Mouse (Mus musculus) embryo, embryonic 11.5 days (tissue): ENCODE data around the gene Minpp1.
"Not testable (repeated sequence)": the region's sequence is repeated elsewhere in the genome, so short reads cannot be mapped to it uniquely, and the experiment has no call there.

Experiments
- DNase-seq: peaks from one replicate; pipeline ENCODE4 v3.0.0-alpha.2; 2012; ENCODE audit warnings: low read depth, low spot score

Minpp1 gene

GRCm38 (mm10) chr19:32485681-32486105 lies at the start of gene Minpp1:
Minpp1 (plus strand) TSS chr19:32485769.
- DNase-seq, result peak; percentile 71

- DNase-seq, result no peak
These were observed 46.2 kb upstream of the Minpp1 start for GRCm38 (mm10) chr19:32439356-32439755.

- no peak for DNase-seq
These were observed 44.0 kb upstream of the Minpp1 start for GRCm38 (mm10) chr19:32441568-32441967.

DNA sequence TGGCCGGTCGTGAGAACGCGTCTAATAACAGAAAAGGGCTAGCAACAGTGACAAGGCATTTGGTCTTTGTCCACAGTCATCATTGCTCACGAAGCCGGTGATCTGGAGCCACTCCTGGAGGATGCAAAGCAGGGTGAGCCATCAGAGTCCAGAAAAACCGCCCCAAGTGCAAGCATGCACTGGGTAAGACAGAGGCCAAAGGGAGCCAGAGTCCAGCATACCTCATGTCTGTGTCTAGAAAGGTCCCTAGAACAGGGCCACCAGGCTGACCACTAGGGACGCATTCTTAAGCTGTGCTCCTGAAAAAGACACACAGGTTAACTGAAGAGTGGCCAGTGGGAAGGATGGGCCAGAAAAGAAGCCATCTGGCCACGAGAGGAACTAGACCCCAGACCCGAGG lies 36.6 kb upstream of the Minpp1 start:
- no peak for DNase-seq

GRCm38 (mm10) chr19:32452231-32452630 lies 33.3 kb upstream of the Minpp1 start:
- no peak for DNase-seq

- no peak for DNase-seq
These were observed 28.8 kb upstream of the Minpp1 start for GRCm38 (mm10) chr19:32456744-32457143.

DNA sequence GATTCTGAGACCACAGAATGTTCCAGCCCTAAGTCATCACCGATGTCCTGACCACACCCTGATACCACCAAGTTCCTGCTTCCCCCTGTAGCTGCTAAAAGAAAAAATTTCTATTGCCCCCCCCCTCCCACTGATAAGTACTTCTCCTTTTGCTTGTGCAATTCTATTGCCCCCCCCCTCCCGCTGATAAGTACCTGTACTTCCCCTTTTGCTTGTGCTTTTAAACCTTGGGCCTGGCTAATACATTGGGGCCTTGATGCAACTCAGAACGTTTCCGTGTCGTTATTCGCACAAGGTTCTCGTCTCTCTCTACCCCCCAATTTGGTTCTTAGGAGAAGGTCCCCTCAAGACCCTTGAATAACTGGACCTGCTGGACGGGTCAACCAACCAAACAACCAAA lies 27.9 kb upstream of the Minpp1 start:
- DNase-seq, result not testable (repeated sequence)

GRCm38 (mm10) chr19:32463037-32463436 lies 22.5 kb upstream of the Minpp1 start:
- DNase-seq, result no peak

DNA sequence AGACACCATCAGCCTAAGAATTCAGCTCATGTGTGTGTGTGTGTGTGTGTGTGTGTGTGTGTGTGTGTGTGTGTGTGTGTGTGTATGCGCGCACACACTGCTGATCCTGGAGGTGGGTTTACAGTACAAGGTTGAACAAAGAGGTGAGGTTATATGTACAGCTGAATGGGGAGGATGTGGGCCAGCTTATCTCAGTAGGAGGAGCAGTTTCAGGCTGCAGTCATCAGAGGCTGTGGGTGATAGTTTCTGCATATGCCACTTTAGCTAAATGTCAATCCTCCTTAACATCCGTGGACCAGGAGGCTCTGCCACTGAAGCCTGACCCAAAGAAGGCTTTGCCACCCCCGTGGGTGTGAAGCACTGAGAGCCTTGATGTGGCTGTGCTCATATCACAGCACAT lies 20.3 kb upstream of the Minpp1 start:
- DNase-seq, result no peak

DNA sequence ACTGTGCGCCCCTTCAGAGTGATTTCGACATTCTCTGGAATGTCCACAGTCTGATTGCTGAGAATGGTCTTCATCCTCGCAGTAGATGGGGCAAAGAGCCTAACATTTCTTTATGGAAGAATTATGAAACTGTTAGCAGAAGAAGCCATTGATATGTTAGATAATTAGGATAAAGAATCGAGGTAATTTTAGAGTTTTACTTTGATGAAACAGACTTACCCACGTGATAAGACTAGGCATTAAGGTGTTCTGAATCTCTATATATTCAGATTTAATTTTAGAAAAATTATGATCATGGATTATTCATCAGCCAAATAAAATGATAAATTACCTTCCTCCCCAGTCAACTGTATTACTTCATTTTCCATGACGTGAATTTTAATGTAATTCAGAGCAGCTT lies 19.1 kb upstream of the Minpp1 start, which contains the start of gene Rpl9-ps6:
Gene Rpl9-ps6 (minus strand): TSS at position 101 of the 400 bp plus-strand sequence.
- DNase-seq, result no peak

DNA sequence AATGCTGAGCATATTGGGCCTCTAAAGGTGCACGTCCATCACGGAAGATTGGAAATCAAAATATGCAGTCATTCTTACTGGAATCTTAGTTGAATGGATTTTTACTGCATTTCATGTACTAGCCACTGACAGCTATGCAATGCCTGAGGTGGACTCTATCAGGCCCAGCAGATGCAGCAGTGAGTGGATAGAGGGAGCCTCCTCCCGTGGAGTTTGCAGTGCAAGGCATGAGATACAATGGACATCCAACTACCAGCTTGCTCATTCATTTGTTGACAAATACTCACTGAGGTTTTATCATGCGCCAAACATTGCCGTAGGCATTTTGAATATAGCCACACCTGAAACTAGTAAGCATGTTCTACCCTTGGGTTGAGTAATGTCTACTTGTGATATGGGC lies 18.2 kb upstream of the Minpp1 start:
- DNase-seq, result no peak

GRCm38 (mm10) chr19:32470059-32470497 lies 15.5 kb upstream of the Minpp1 start:
- DNase-seq, result peak; percentile 46

DNA sequence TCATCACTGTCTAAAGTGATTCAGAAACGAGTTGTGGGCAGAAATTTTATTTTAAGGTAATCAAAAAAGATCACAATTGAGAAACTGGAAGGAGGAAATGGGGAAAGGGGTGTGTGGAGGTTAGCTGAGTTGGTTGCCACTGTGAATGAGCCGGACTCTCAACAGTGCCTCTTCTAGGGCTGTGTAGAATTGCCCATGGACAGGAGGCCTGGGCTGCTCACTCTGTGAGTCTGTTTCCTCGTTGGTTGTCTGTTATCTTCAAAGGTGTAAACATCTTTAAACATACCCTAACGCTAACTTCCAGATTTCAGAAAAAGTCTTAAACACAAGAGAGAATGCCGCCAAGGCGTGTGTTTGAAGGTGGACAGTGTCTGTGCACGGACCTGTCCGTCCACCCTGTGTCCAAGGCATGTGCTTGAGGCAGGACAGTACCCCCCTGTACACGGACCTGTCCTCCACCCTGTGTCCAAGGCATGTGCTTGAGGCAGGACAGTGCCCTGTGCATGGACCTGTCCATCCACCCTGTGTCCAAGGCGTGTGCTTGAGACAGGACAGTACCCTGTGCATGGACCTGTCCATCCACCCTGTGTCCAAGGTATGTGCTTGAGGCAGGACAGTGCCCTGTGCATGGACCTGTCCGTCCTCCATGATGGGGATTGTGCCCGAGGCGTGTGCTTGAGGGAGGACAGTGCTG lies 14.9 kb upstream of the Minpp1 start:
- no peak for DNase-seq

- DNase-seq, result no peak
These were observed 9.4 kb upstream of the Minpp1 start for GRCm38 (mm10) chr19:32476016-32476711.

DNA sequence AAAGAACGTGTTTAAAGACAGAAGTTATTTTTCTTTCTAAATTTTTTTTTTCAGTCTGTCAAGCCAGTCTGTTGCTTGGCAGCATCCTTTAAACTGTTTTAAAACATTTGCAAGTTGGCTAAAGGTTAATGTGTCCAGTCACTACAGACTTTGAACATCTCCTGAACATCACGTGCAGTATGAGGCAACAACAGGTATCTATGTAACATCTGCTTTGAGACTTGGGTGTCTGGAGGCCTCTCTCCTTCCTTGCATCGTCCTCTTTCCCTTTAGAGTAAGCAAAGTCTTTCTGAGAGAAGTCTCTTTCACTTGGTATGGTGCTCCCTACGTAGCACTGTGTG lies 8.9 kb upstream of the Minpp1 start:
- no peak for DNase-seq

- no peak for DNase-seq
These were observed 5.3 kb upstream of the Minpp1 start for GRCm38 (mm10) chr19:32480255-32480654.

DNA sequence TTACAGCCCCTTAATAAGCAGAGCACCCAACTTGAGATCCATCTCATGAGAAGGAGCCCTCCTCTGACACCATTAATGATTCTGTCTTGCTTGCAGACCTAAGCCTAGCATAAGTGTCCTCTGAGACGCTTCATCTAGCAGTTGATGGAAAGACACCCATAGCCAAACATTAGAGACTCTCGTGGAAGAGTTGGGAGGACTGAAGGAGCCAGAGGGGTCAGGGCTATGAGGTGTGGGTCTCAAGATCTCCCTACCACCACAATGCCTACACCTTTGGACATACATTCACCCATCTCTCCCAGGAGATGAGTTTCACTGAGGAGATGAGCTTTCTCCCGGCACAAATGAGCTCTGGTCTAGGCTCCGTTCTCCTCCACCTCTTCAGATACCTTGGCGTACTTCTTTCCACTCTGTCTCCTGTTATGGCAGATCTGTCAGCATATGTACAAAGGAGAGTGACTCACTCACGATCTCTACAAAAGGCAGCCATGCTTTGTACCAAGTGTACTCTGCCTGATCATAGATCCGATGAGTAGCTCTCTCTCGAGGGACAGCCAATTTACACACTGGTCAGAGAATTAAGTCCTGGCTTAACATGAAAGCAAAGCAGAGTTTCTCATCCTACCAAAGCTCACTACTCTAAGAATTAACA lies 4.7 kb upstream of the Minpp1 start:
- no peak for DNase-seq

DNA sequence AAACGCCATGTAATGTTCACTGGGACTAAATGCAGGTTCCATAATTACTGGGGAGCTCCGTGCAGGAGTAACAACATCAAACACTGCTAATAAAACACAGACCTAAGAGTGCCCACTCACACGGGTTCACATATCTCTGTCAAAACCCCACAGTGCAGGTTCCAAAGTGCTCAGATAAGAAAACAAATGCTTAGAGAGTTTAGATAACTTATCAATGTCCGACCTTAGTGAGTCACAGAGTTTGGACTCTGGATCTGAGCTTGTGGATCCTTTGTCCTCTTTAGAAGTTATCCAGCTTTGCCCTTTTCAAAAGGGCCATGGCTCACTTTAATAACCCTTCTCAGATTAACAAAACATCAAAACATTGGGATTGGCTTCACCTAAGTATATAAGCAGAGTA lies 4.1 kb upstream of the Minpp1 start:
- no peak for DNase-seq

- no peak for DNase-seq
These were observed 468 bp upstream of the Minpp1 start for GRCm38 (mm10) chr19:32484941-32485660.

DNA sequence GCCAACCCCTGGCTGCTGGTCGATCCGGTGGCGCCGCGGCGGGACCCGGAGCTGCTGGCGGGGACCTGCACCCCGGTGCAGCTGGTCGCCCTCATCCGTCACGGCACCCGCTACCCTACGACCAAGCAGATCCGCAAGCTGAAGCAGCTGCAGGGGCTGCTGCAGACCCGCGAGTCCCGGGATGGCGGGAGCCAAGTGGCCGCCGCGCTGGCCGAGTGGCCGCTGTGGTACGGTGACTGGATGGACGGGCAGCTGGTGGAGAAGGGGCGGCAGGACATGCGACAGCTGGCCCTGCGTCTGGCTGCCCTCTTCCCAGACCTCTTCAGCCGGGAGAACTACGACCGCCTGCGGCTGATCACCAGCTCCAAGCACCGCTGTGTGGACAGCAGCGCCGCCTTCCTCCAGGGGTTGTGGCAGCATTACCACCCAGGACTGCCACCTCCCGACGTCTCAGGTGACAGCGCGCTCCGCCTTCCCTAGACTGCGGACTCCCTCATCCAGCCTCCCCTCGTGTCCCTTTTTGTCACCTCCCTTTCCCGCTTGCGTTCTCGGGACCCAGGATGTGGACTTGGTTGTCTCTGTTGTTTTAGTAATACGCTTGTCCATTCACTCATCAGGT lies 646 bp downstream of the Minpp1 start:
- DNase-seq, result peak; percentile 35

- no peak for DNase-seq
These were observed 2.2 kb downstream of the Minpp1 start for GRCm38 (mm10) chr19:32487595-32488255.
